Mouse (Mus musculus) midbrain, embryonic 12.5 days (tissue): ENCODE data around the gene Adssl1. TPM values are rescaled to one million over a fixed set of nuclear protein-coding genes. Genes with fewer than 3 reads are reported as not detected.
A peak's percentile ranks its signal among the peaks of the same experiment; 100 is the strongest.

Experiments
- ATAC-seq: fragments of 200-750 bp; cut with Nextera tagmentation; 2 replicates; pipeline ENCODE4 v1.8.0; 2017; ENCODE audit warnings: low read depth, moderate TSS enrichment, moderate library complexity; ENCODE audit not compliant: low FRiP score
- H3K27ac ChIP-seq: fragments of 300-500 bp; sonication (generic); replicated peaks from 2 replicates; pipeline ENCODE4 v1.5.1; 2016; ENCODE audit warnings: mild to moderate bottlenecking
- H3K27me3 ChIP-seq: fragments of 300-500 bp; sonication (generic); 2 replicates; pipeline ENCODE4 v1.6.1; 2016; ENCODE audit warnings: mild to moderate bottlenecking
- H3K36me3 ChIP-seq: fragments of 300-500 bp; sonication (generic); 2 replicates; pipeline ENCODE4 v1.6.1; 2016
- H3K4me1 ChIP-seq: fragments of 300-500 bp; sonication (generic); 2 replicates; pipeline ENCODE4 v1.6.1; 2016
- H3K4me2 ChIP-seq: fragments of 300-500 bp; sonication (generic); replicated peaks from 2 replicates; pipeline ENCODE4 v1.6.1; 2016; ENCODE audit warnings: mild to moderate bottlenecking, moderate library complexity
- H3K4me3 ChIP-seq: fragments of 300-500 bp; sonication (generic); 2 replicates; pipeline ENCODE4 v1.5.1; 2016; ENCODE audit warnings: mild to moderate bottlenecking
- H3K9ac ChIP-seq: fragments of 300-500 bp; sonication (generic); replicated peaks from 2 replicates; pipeline ENCODE4 v1.6.1; 2016; ENCODE audit warnings: mild to moderate bottlenecking, moderate library complexity
- H3K9me3 ChIP-seq: fragments of 300-500 bp; sonication (generic); 2 replicates; pipeline ENCODE4 v1.6.1; 2016; ENCODE audit warnings: mild to moderate bottlenecking
- WGBS: fragments of 180-500 bp; shearing (Covaris S2); methylation state at CpG from one replicate; pipeline ENCODE4 v1.1.7; 2016; 5-methylcytosine and 5-hydroxymethylcytosine counted together
- polyA plus RNA-seq: library from polyadenylated mRNA; unstranded; fragments of >200 nt; fragmentation: Nextera tagmentation; extraction: Ambion mirVana; gene quantifications from 2 replicates; pipeline ENCODE4 v1.2.1, GENCODE M21; 2016

Gene Adssl1
- polyA plus RNA-seq, 1 experiment from 2014 or later, result 1.9 TPM

- Histone ChIP-seq H3K4me3 (no peak overlapping the region), H3K27ac (no peak overlapping the region), H3K27me3 (0 out of 2 replicates have a peak, but pooled peaks cover 4% of the 10 kb centered on the region), H3K9ac (no peak overlapping the region), H3K9me3 (no peaks in the 10 kb centered on the region), H3K4me2 (no peak overlapping the region), H3K36me3 (no peaks in the 10 kb centered on the region), H3K4me1 (peaks cover 17% of the 10 kb centered on the region)
- 89% methylated on average over 6 of the region's 6 CpGs for WGBS
- ATAC-seq, result no peak
These were observed 8.4 kb downstream of the Adssl1 start for GRCm38 (mm10) chr12:112628197-112628596.

DNA sequence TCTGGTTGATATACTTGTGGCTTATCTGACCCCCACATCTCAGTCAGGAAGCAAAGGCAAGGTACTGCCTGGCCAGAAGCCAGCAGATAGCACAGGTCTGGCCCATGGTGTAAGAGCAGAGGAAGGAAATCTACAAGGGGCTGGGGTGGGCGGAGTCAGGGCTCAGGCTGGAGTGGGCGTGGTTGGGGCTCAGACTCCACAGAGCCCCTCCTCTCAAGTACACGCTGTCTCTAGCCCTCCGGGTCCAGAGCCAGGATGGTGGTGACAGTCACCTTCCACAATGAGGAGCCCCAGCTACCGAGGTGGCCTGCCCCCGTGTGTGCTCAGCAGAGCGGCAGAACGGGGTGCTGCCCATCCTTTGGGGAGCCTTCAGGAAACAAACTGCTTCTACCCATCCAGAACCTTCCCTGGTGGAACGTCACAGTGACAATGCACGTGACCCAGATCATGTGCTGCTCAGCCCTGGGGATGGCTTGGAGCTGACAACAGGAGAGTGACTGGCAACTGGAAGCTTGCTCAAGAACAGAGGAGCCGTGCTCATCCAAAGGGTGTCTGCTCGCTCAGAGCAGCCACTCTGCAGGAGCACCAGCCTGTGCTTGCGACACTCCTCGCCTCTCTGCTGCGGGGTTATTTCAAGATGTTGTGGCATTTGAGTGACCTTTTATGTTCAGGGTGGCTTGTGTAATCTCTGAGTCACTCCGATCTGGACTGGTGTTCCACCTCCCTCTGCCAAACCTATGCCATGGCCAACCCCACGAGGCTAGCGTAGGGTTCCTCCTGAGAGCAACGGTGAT lies 9.3 kb downstream of the Adssl1 start:
- no peaks in the 10 kb centered on the region; the same call in 1 of the 2 replicates for H3K27me3 ChIP-seq
- peak; percentile 80 for ATAC-seq
- peak overlapping the region; percentile 14; the same call in 1 of the 2 replicates for H3K4me3 ChIP-seq
- H3K4me2 ChIP-seq, result peak overlapping the region; percentile 46
- H3K9ac ChIP-seq, result 0 out of 2 replicates have a peak overlapping the region, but pooled peaks have one; percentile 15
- H3K4me1 ChIP-seq, result peaks cover 12% of the 10 kb centered on the region
- no peaks in the 10 kb centered on the region for H3K36me3 ChIP-seq
- H3K9me3 ChIP-seq, result no peaks in the 10 kb centered on the region
- H3K27ac ChIP-seq, result no peak overlapping the region
- 39% methylated on average over 19 of the region's 19 CpGs for WGBS

DNA sequence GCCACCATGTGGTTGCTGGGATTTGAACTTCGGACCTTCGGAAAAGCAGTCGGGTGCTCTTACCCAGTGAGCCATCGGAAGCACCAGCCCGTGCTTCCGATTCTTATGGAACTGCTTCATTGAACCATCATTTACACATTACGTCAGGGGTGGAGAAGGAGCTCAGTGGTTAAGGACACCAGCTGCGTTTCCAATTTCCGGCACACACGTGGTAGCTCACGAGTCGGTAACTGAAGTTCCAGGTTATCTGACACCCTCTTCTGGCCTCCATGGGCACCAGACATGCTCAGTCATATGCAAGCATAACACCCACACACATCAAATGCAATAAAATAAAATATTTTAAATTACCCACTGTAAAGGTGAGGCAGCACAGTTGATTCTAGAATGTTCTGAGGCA lies 10.2 kb downstream of the Adssl1 start:
- Histone ChIP-seq H3K27me3 (no peaks in the 10 kb centered on the region; the same call in 1 of the 2 replicates), H3K4me2 (no peak overlapping the region), H3K9ac (no peak overlapping the region), H3K9me3 (no peaks in the 10 kb centered on the region), H3K4me3 (no peak overlapping the region), H3K36me3 (no peaks in the 10 kb centered on the region), H3K4me1 (peaks cover 12% of the 10 kb centered on the region), H3K27ac (no peak overlapping the region)
- 94% methylated on average over 12 of the region's 12 CpGs for WGBS
- ATAC-seq, result no peak

- Histone ChIP-seq H3K4me3 (no peak overlapping the region), H3K9ac (no peak overlapping the region), H3K36me3 (no peaks in the 10 kb centered on the region), H3K27me3 (no peaks in the 10 kb centered on the region; the same call in 1 of the 2 replicates), H3K4me1 (peaks cover 12% of the 10 kb centered on the region), H3K9me3 (no peaks in the 10 kb centered on the region), H3K27ac (no peak overlapping the region), H3K4me2 (no peak overlapping the region)
- WGBS, result 83% methylated on average over 5 of the region's 5 CpGs
- no peak for ATAC-seq
These were observed 11.0 kb downstream of the Adssl1 start for GRCm38 (mm10) chr12:112630796-112631195.

GRCm38 (mm10) chr12:112631472-112631871 lies 11.6 kb downstream of the Adssl1 start:
- H3K9me3 ChIP-seq, result no peaks in the 10 kb centered on the region
- no peaks in the 10 kb centered on the region; the same call in 1 of the 2 replicates for H3K27me3 ChIP-seq
- no peak overlapping the region for H3K4me2 ChIP-seq
- ATAC-seq, result no peak
- WGBS, result 78% methylated on average over 1 of the region's 1 CpGs
- H3K9ac ChIP-seq, result no peak overlapping the region
- no peak overlapping the region for H3K27ac ChIP-seq
- no peak overlapping the region for H3K4me3 ChIP-seq
- peaks cover 12% of the 10 kb centered on the region for H3K4me1 ChIP-seq
- no peaks in the 10 kb centered on the region for H3K36me3 ChIP-seq

- H3K9ac ChIP-seq, result no peak overlapping the region
- no peak overlapping the region for H3K4me2 ChIP-seq
- H3K9me3 ChIP-seq, result no peaks in the 10 kb centered on the region
- no peaks in the 10 kb centered on the region; the same call in 1 of the 2 replicates for H3K27me3 ChIP-seq
- H3K27ac ChIP-seq, result no peak overlapping the region
- H3K36me3 ChIP-seq, result no peaks in the 10 kb centered on the region
- ATAC-seq, result no peak
- no peak overlapping the region for H3K4me3 ChIP-seq
- peaks cover 12% of the 10 kb centered on the region for H3K4me1 ChIP-seq
- WGBS, result 74% methylated on average over 11 of the region's 11 CpGs
These were observed 12.4 kb downstream of the Adssl1 start for GRCm38 (mm10) chr12:112632084-112632777.

- Histone ChIP-seq H3K9me3 (no peaks in the 10 kb centered on the region), H3K36me3 (no peaks in the 10 kb centered on the region), H3K4me3 (no peak overlapping the region), H3K4me1 (peaks cover 12% of the 10 kb centered on the region), H3K9ac (no peak overlapping the region), H3K27me3 (no peaks in the 10 kb centered on the region; the same call in 1 of the 2 replicates), H3K27ac (no peak overlapping the region), H3K4me2 (no peak overlapping the region)
- no peak for ATAC-seq
- WGBS, result 87% methylated on average over 5 of the region's 5 CpGs
These were observed 13.1 kb downstream of the Adssl1 start for GRCm38 (mm10) chr12:112632907-112633306.

- Histone ChIP-seq H3K27me3 (no peaks in the 10 kb centered on the region; the same call in 1 of the 2 replicates), H3K4me2 (no peak overlapping the region), H3K36me3 (no peaks in the 10 kb centered on the region), H3K9ac (no peak overlapping the region), H3K27ac (no peak overlapping the region), H3K4me1 (peaks cover 7% of the 10 kb centered on the region), H3K4me3 (no peak overlapping the region), H3K9me3 (no peaks in the 10 kb centered on the region)
- 71% methylated on average over 9 of the region's 9 CpGs for WGBS
- ATAC-seq, result no peak
These were observed 13.8 kb downstream of the Adssl1 start for GRCm38 (mm10) chr12:112633686-112634085.

DNA sequence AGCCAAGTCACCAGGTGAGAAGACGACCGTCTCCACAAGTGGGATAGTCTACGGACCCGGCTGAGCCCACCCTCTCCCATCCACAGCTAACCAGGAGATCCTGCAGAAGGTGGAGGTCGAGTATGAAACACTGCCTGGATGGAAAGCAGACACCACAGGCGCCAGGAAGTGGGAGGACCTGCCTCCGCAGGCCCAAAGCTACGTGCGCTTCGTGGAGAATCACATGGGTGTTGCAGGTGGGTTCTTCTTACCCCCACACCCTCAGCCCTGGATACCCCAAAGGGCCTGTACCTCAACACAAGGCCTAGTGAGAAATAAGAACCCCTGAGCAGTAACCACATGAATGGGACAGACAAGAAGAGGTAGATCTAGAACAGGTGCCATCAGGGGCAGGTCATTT lies 19.7 kb downstream of the Adssl1 start:
- ATAC-seq, result no peak
- Histone ChIP-seq H3K9ac (no peak overlapping the region), H3K4me3 (no peak overlapping the region), H3K36me3 (no peaks in the 10 kb centered on the region), H3K27me3 (no peaks in the 10 kb centered on the region), H3K9me3 (no peaks in the 10 kb centered on the region), H3K4me1 (no peaks in the 10 kb centered on the region), H3K27ac (no peak overlapping the region), H3K4me2 (no peak overlapping the region)
- WGBS, result 87% methylated on average over 10 of the region's 10 CpGs

- Histone ChIP-seq H3K4me2 (no peak overlapping the region), H3K9ac (no peak overlapping the region), H3K27ac (no peak overlapping the region), H3K9me3 (no peaks in the 10 kb centered on the region), H3K4me3 (no peak overlapping the region), H3K36me3 (peaks cover 8% of the 10 kb centered on the region), H3K4me1 (peaks cover 18% of the 10 kb centered on the region), H3K27me3 (no peaks in the 10 kb centered on the region)
- WGBS, result 89% methylated on average over 6 of the region's 6 CpGs
- no peak for ATAC-seq
These were observed 23.3 kb downstream of the Adssl1 start for GRCm38 (mm10) chr12:112643126-112643525.

DNA sequence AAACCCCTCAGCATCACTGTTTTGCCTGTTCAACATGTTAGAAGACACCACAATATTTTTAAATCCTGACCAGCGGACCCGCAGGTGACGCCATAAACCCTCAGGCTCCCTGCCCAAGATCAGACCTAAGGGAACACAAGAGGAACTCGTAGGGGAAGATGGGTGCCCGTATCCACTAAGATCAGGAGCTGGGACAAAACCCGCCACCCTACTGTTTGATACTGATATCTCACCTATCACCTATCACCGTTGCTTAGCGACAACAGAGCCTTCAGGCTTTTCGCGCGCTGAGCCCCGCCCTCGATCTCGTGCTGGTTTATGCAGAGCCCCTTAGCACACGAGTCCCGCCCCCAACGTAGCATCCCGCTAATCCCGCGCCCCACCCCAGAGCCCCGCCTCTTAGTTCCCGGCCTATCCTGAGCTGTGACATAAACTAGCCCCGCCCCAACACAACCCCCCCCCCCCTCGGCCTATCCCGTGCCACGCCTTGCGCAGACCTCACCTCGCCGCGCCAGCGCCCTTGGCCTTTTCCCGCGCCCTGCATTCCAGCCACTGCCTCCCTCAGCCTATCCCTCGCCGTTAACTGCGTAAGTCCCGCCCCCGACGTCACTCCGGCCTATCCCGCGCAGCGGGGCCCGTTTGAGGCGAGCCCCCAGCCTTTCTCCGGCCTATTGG lies 24.5 kb downstream of the Adssl1 start, which contains the start of gene Siva1:
TSS of gene Siva1 (plus strand) at position 500 of the 675 bp plus-strand sequence.
- H3K27ac ChIP-seq, result peak within 1 kb of the TSS; percentile 81
- peaks cover 18% of the 10 kb centered on the region for H3K4me1 ChIP-seq
- 1% methylated on average over 45 of the region's 46 CpGs for WGBS
- H3K27me3 ChIP-seq, result no peaks in the 10 kb centered on the region
- H3K4me3 ChIP-seq, result peak within 1 kb of the TSS; percentile 75
- H3K9me3 ChIP-seq, result no peaks in the 10 kb centered on the region
- ATAC-seq, result peak; percentile 98
- H3K9ac ChIP-seq, result peak within 1 kb of the TSS; percentile 81
- H3K4me2 ChIP-seq, result peak within 1 kb of the TSS; percentile 89
- peaks cover 20% of the 10 kb centered on the region for H3K36me3 ChIP-seq
